Mouse (Mus musculus) MEL (cell line): Measurements from ENCODE around the gene Dock3. TPM values are rescaled to one million over a fixed set of nuclear protein-coding genes. Genes with fewer than 3 reads are reported as not detected.

Experiments
- DNase-seq: peaks from one replicate; pipeline ENCODE4 v3.0.0; 2011; ENCODE audit warnings: low read depth, low spot score
- H3K27ac ChIP-seq: 2 replicates; pipeline ENCODE4 v1.5.1; 2012; ENCODE audit warnings: low read depth, mild to moderate bottlenecking, control low read depth, low read length, moderate library complexity; ENCODE audit not compliant: control insufficient read depth
- H3K27me3 ChIP-seq, 2 experiments: fragments of 150-350 bp in 1 of 2; sonication (generic) in 1 of 2; 2 replicates each; pipeline ENCODE4 v1.6.1; 2012; ENCODE audit warnings: low read length in 2 of 2, mild to moderate bottlenecking in 2 of 2, improper control_type of control experiment in 1 of 2, moderate library complexity in 1 of 2; ENCODE audit not compliant: insufficient read depth in 2 of 2, control insufficient read depth in 1 of 2
- H3K36me3 ChIP-seq, 2 experiments: 2 replicates each; pipeline ENCODE4 v1.6.1; 2012 to 2014; ENCODE audit warnings: low read length in 2 of 2, improper control_type of control experiment in 1 of 2, inconsistent platforms in 1 of 2, mild to moderate bottlenecking in 1 of 2; ENCODE audit not compliant: insufficient read depth in 2 of 2, control insufficient read depth in 1 of 2
- H3K4me1 ChIP-seq, 2 experiments: fragments of 150-350 bp in 1 of 2; sonication (generic) in 1 of 2; 2 replicates each; pipeline ENCODE4 v1.6.1; 2012; ENCODE audit warnings: low read length in 2 of 2, improper control_type of control experiment in 1 of 2, mild to moderate bottlenecking in 1 of 2; ENCODE audit not compliant: insufficient read depth in 2 of 2, control insufficient read depth in 1 of 2
- H3K4me3 ChIP-seq, 2 experiments: fragments of 150-350 bp in 1 of 2; sonication (generic) in 1 of 2; 2 replicates each; pipeline ENCODE4 v1.5.1; 2012; ENCODE audit warnings: low read depth in 2 of 2, low read length in 2 of 2, mild to moderate bottlenecking in 2 of 2, moderate library complexity in 2 of 2, control low read depth in 1 of 2, improper control_type of control experiment in 1 of 2; ENCODE audit not compliant: control insufficient read depth in 1 of 2, insufficient read depth in 1 of 2
- H3K79me2 ChIP-seq: 2 replicates; pipeline ENCODE4 v1.6.1; 2012; ENCODE audit warnings: mild to moderate bottlenecking, low read length, moderate library complexity; ENCODE audit not compliant: control insufficient read depth, poor library complexity, insufficient read depth
- H3K9ac ChIP-seq: 2 replicates; pipeline ENCODE4 v1.6.1; 2012; ENCODE audit warnings: low read depth, mild to moderate bottlenecking, control low read depth, low read length, moderate library complexity; ENCODE audit not compliant: control insufficient read depth, poor library complexity, severe bottlenecking
- H3K9me3 ChIP-seq: fragments of 150-350 bp; sonication (generic); replicated peaks from 2 replicates; pipeline ENCODE4 v1.6.1; 2012; ENCODE audit warnings: mild to moderate bottlenecking, low read length, improper control_type of control experiment, moderate library complexity; ENCODE audit not compliant: insufficient read depth
- CTCF ChIP-seq, 3 experiments: IDR thresholded peaks in 2 of 3; conservative IDR thresholded peaks in 1 of 3; 2 replicates each; pipeline ENCODE4 v1.5.1; 2011 to 2012; ENCODE audit warnings: low read length in 3 of 3, low read depth in 2 of 3, mild to moderate bottlenecking in 2 of 3, improper control_type of control experiment in 1 of 3, inconsistent platforms in 1 of 3, mixed read lengths in 1 of 3, moderate library complexity in 1 of 3; ENCODE audit not compliant: control insufficient read depth in 1 of 3, insufficient read depth in 1 of 3, poor library complexity in 1 of 3, severe bottlenecking in 1 of 3
- ELF1 ChIP-seq: IDR thresholded peaks from 2 replicates; pipeline ENCODE4 v1.6.1; 2014; ENCODE audit warnings: low read depth, mild to moderate bottlenecking, inconsistent platforms, low read length, improper control_type of control experiment, moderate library complexity
- ETS1 ChIP-seq: IDR thresholded peaks from 2 replicates; pipeline ENCODE4 v1.6.1; 2012; ENCODE audit warnings: low read depth, mild to moderate bottlenecking, inconsistent platforms, low read length, improper control_type of control experiment, moderate library complexity
- HCFC1 ChIP-seq: IDR thresholded peaks from 2 replicates; pipeline ENCODE4 v1.6.1; 2012; ENCODE audit warnings: low read depth, mild to moderate bottlenecking, inconsistent platforms, low read length, improper control_type of control experiment, moderate library complexity
- KAT2A ChIP-seq: conservative IDR thresholded peaks from 2 replicates; pipeline ENCODE4 v1.6.1; 2012; ENCODE audit warnings: low read depth, low read length, improper control_type of control experiment, inconsistent platforms
- MAZ ChIP-seq: IDR thresholded peaks from 2 replicates; pipeline ENCODE4 v1.6.1; 2012; ENCODE audit warnings: low read depth, mild to moderate bottlenecking, inconsistent platforms, low read length, improper control_type of control experiment
- MEF2A ChIP-seq: IDR thresholded peaks from 2 replicates; pipeline ENCODE4 v1.6.1; 2014; ENCODE audit warnings: low read depth, mild to moderate bottlenecking, inconsistent platforms, low read length, improper control_type of control experiment; ENCODE audit not compliant: poor library complexity, insufficient replicate concordance, severe bottlenecking; ENCODE audit errors: extremely low read depth
- MYB ChIP-seq: IDR thresholded peaks from 2 replicates; pipeline ENCODE4 v1.6.1; 2011; ENCODE audit warnings: mild to moderate bottlenecking, low read depth, low read length, improper control_type of control experiment
- RCOR1 ChIP-seq: IDR thresholded peaks from 2 replicates; pipeline ENCODE4 v1.6.1; 2012; ENCODE audit warnings: low read depth, mild to moderate bottlenecking, inconsistent platforms, low read length, improper control_type of control experiment
- SMC3 ChIP-seq: IDR thresholded peaks from 2 replicates; pipeline ENCODE4 v1.6.1; 2011; ENCODE audit warnings: low read depth, low read length, improper control_type of control experiment
- TBP ChIP-seq: IDR thresholded peaks from 2 replicates; pipeline ENCODE4 v1.8.0; 2011; ENCODE audit warnings: low read depth, low read length, improper control_type of control experiment
- TCF12 ChIP-seq: IDR thresholded peaks from 2 replicates; pipeline ENCODE4 v1.6.1; 2014; ENCODE audit warnings: low read depth, mild to moderate bottlenecking, inconsistent platforms, low read length, improper control_type of control experiment, moderate library complexity
- ZNF384 ChIP-seq: IDR thresholded peaks from 2 replicates; pipeline ENCODE4 v1.6.1; 2012; ENCODE audit warnings: low read depth, mild to moderate bottlenecking, inconsistent platforms, low read length, improper control_type of control experiment
- polyA plus RNA-seq, 2 experiments: library from polyadenylated mRNA; stranded (reverse) in 1 of 2; unstranded in 1 of 2; fragments of >175 nt in 1 of 2; fragments of >200 nt in 1 of 2; gene quantifications; 2 replicates each; pipeline versions ENCODE4 v1.2.1 to v1.2.4; 2012; ENCODE audit warnings: low replicate concordance in 2 of 2, low read depth in 1 of 2; ENCODE audit not compliant: insufficient read length in 2 of 2, insufficient read depth in 1 of 2, missing spikeins in 1 of 2
- total RNA-seq: library from RNA; depleted of rRNA; stranded (reverse); fragments of 300-350 nt; gene quantifications from 2 replicates; pipeline ENCODE4 v1.2.3, GENCODE M21; 2012

Gene Dock3
- total and polyA plus RNA-seq, 3 experiments, result 0.03 to 0.08 TPM; not detected in 1

DNA sequence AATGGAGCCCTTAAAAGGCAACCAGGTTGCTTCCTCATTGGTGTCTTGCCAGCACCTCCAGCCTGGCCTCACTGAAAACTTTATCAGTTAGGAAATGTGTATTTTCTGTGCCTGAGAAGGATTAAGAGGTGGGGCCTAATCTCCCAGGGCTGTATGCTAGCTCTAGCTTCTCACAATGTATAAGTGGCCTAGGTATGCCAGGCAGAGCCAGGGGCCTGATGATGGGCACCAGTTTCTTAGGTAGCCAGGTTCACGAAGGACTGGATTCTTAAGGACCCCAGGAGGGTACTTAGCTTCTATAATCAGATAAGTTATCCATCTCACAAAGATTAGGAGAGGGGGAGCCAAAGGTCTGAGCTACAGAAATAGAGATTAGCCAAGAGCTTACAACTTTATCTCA lies 320.1 kb downstream of the Dock3 start:
- TF ChIP-seq ELF1 (peak; percentile 38; the same call in 1 of the 2 replicates), TBP (no peak)
- TF ChIP-seq, all 39 proteins: peak for 1
- H3K4me3 ChIP-seq, result no peak overlapping the region
- no peaks in the 10 kb centered on the region for H3K79me2 ChIP-seq
- H3K27ac ChIP-seq, result no peak overlapping the region
- H3K4me1 ChIP-seq, result peaks cover 0 to 3% of the 10 kb centered on the region in 2 experiments; a peak in 1 of 4 replicates
- DNase-seq, result peak; percentile 51
- H3K9me3 ChIP-seq, result no peaks in the 10 kb centered on the region
- no peaks in the 10 kb centered on the region; a peak in 1 of 4 replicates for H3K36me3 ChIP-seq
- peaks cover 0 to 2% of the 10 kb centered on the region in 2 experiments; a peak in 2 of 4 replicates for H3K27me3 ChIP-seq
- no peak overlapping the region for H3K9ac ChIP-seq

GRCm38 (mm10) chr9:106908715-106909114 lies 323.0 kb downstream of the Dock3 start:
- no peak overlapping the region for H3K4me3 ChIP-seq
- H3K4me1 ChIP-seq, result peaks cover 0 to 3% of the 10 kb centered on the region in 2 experiments; a peak in 1 of 4 replicates
- peak; percentile 26 for DNase-seq
- H3K79me2 ChIP-seq, result no peaks in the 10 kb centered on the region
- peak overlapping the region; percentile 22; the same call in 1 of the 2 replicates for H3K9ac ChIP-seq
- no peak for TF ChIP-seq KAT2A
- TF ChIP-seq ZNF384, result no peak
- no peak for TF ChIP-seq MAZ
- TF ChIP-seq CTCF (IDR thresholded peaks at IDR 0.05 in 2 of 3, conservative IDR thresholded peaks at IDR 0.05 in 1 of 3; ENCODE audit: control insufficient read depth in 1 of 3, insufficient read depth in 1 of 3, low read depth in 2 of 3, low read length in 3 of 3, poor library complexity in 1 of 3, severe bottlenecking in 1 of 3), result no peak
- TF ChIP-seq MYB, result no peak
- TF ChIP-seq MEF2A, result no peak
- no peak for TF ChIP-seq TCF12
- TF ChIP-seq ETS1, result no peak
- no peak for TF ChIP-seq HCFC1
- TF ChIP-seq ELF1, result no peak; the same call in 1 of the 2 replicates
- no peak for TF ChIP-seq SMC3
- H3K36me3 ChIP-seq, result no peaks in the 10 kb centered on the region; a peak in 1 of 4 replicates
- peaks cover 0 to 2% of the 10 kb centered on the region in 2 experiments; a peak in 1 of 4 replicates for H3K27me3 ChIP-seq
- peak overlapping the region; percentile 37; the same call in 1 of the 2 replicates for H3K27ac ChIP-seq
- H3K9me3 ChIP-seq, result no peaks in the 10 kb centered on the region

- Histone ChIP-seq H3K36me3 (peaks cover 0 to 4% of the 10 kb centered on the region in 2 experiments; a peak in 2 of 4 replicates), H3K79me2 (no peaks in the 10 kb centered on the region), H3K9ac (no peak overlapping the region), H3K4me3 (no peak overlapping the region), H3K27me3 (peaks cover 0 to 2% of the 10 kb centered on the region in 2 experiments; a peak in 1 of 4 replicates), H3K27ac (no peak overlapping the region), H3K9me3 (no peaks in the 10 kb centered on the region), H3K4me1 (peaks cover 0 to 6% of the 10 kb centered on the region in 2 experiments; a peak in 2 of 4 replicates)
- DNase-seq, result no peak
- TF ChIP-seq RCOR1, result no peak
- no peak for TF ChIP-seq TCF12
These were observed 323.5 kb downstream of the Dock3 start for GRCm38 (mm10) chr9:106908174-106908573.
